Mouse (Mus musculus): Measurements from ENCODE around the gene Ica1l.

Ica1l gene

DNA sequence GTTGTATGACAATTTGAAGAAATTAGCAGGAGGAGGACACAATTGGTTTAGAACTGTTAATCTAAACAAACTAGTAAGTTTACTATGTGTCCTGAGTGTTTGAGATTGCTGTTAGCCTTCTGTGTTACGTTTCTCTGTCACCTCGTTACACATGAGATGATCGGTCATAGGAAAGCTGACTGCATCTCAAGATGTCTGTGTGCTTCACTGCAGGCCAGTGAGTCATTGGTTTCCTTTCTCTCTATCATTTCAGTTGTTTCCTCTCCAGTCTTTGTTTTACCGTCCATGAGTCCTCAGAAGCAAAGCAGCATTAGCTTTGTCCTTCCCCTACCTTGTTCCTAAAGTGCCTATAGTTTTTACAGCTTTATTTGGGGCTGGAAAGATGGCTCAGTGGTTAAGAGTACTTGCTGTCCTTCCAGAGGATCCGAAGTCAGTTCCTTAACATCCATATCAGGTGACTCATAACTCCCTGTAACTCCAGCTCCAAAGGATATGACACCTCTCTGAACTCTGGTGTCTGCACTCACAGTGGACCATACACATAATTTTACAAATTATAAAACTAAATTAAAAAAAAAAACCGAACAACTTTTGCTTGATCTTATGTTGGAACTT lies 76.7 kb downstream of the Ica1l start:
- DNase-seq (ENCODE audit: low spot score in 2 of 2): no peak

DNA sequence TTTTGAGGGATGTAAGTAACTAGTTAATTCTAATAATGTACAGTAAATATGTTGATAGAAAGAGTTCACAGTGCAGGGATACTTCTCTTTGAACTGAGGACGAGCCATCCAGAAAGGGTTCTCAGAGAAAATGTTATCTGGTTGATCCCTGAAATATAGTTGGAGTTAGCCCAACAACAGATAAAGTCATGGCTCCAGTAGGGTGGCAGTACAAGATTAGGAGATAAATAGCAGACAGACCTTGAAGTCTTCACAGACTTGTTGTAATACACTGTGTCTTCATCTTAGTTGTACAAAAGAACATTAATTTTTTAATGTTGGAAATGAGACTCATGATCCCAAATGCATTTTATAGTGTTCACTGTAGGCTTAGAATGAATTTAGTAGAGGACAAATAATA lies 83.0 kb downstream of the Ica1l start:
- DNase-seq (ENCODE audit: low spot score in 2 of 2): no peak

DNA sequence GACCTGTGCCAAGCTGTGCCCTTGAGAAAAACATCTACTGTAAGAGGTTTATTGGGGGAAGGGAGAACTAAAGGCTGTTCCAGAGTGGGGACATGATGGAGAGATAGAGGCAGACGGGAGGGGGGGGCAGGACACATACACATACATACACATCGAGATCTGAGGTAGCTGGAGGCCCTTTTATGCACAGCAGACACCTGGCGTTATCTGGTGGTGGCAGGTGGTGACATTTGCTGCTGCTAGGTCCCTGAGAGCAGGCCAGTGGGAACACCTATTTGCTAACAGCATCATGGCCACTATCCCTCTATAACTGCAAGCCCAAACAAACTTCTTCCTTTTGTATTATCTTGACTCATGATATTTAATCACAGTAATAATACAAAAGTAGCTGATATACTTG lies 85.8 kb downstream of the Ica1l start:
- no peak for DNase-seq (ENCODE audit: low spot score in 2 of 2)

GRCm38 (mm10) chr1:59947509-59947908 lies 95.5 kb downstream of the Ica1l start:
- DNase-seq (ENCODE audit: low spot score in 2 of 2): no peak

- DNase-seq (ENCODE audit: low spot score in 2 of 2): no peak
These were observed 97.0 kb downstream of the Ica1l start for GRCm38 (mm10) chr1:59945969-59946368.

GRCm38 (mm10) chr1:59943825-59944224 lies 99.2 kb downstream of the Ica1l start:
- DNase-seq (ENCODE audit: low spot score in 2 of 2): no peak

DNA sequence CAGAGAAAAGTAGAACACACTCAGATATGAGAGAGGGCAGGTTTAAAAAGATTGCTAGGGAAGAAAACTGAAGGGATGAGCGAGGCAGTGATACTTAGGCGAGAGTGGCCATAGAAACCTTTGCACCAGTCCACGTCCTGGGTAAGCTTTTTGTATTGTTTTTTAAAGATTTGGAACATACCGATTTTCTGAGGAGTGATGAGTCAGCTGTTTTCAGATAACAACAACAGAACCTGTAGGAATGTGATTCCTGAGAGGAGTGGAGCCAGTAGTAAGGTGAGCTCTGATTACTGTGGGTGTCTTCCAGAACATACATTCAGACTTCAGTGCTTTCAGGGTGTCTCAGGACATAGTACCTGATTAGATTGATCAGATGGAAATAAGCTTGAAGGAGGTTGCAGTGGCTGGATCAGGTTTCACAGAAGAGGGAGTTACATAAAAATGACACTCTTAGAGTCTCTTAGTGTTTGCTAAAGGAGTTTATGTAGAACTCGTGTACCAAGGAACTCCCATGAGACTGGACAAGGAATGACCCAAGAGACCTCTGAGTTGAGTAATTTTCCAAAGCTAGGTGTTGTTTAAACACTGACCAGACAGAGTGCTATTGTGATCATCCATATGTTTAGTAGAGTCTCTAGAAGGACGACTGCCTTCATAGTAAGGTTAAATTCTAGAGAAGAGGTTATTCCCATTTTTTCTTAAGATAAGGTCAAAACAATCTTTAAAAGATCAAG lies 100.8 kb downstream of the Ica1l start:
- DNase-seq (ENCODE audit: low spot score in 2 of 2): no peak

GRCm38 (mm10) chr1:59941063-59941462 lies 101.9 kb downstream of the Ica1l start:
- no peak for DNase-seq (ENCODE audit: low spot score in 2 of 2)

DNA sequence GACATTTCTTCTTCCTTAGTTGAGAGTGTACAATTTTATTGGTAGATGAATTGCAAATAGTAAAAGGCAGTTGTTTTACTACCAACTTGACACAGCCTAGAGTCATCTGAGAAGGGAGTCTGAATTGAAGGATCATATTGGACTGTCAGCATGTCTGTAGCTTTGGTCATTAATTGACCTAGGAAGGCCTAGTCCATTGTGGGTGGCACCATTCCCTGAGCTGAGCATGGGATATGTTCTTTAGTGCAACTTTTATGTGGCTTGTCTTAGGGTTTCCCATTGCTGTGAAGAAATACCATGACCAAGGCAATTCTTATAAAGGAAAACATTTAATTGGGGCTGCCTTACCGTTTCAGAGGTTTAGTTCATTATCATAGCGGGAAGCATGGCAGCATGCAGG lies 110.0 kb downstream of the Ica1l start:
- DNase-seq (ENCODE audit: low spot score in 2 of 2): no peak

Measured in left cerebral cortex, adult 9 months (tissue).